ENCODE assay signal across 8 mouse cellular contexts in the genomic region with DNA sequence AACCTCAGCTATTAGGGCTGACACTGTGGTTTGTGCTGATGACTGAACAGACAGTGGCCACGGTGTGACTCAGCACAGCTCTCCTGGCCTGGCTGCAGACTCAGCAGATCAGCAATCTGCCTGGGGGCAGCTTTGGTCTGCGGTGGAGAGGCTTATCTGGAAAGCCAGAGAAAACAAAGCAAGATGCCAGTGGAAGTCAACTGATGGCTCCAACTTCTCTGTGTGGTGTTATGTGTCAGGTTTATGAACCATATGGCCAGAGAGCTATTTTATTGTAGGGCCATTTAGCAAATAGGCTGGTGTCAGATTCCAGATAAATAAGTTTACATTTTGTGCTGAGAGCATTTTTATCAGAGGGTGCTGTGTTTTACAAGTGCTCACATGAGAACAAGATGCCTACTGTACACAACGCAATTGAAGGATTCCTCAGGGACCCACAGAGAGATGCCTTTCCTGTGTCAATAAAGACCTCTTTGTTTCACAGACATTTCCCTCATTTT. TPM values are rescaled to one million over a fixed set of nuclear protein-coding genes. Genes with fewer than 3 reads are reported as not detected.
DNase-seq lines count a peak whose midpoint lies in the region; ATAC-seq lines count a peak whose summit lies in the region.

No protein-coding gene starts in this region.

- H3K36me3 ChIP-seq in kidney, embryonic 15.5 days = no peaks in the 10 kb centered on the region
- no peaks in the 10 kb centered on the region for H3K36me3 ChIP-seq in hindbrain, embryonic 10.5 days

- DNase-seq in kidney, adult 18-20 months = no peak
- DNase-seq in adrenal gland, postnatal 25 days = peak; percentile 52
- peak; percentile 54 for DNase-seq in hindbrain, embryonic 10.5 days (ENCODE audit: low spot score)
- DNase-seq in urinary bladder, adult 2 months (ENCODE audit: low spot score) = no peak
- DNase-seq in frontal cortex, postnatal 14 days (ENCODE audit: low spot score in 2 of 2) = no peak
- DNase-seq in B cell, adult 2 months = no peak

- no peak overlapping the region for H3K4me2 ChIP-seq in kidney, embryonic 15.5 days

- H3K9ac ChIP-seq in kidney, embryonic 15.5 days = no peak overlapping the region

- ATAC-seq in kidney, embryonic 15.5 days (replicated peaks; ENCODE audit: low FRiP score) = peak; percentile 71; the same call in 1 of the 2 replicates
- ATAC-seq in megakaryocyte, adult 5-6 weeks (ENCODE audit: poor library complexity, severe bottlenecking) = 0 out of 2 replicates have a peak, but pooled peaks have one; percentile 24

- no peaks in the 10 kb centered on the region for H3K27me3 ChIP-seq in kidney, embryonic 15.5 days
- H3K27me3 ChIP-seq in hindbrain, embryonic 10.5 days (ENCODE audit: insufficient read depth, poor library complexity, severe bottlenecking) = no peaks in the 10 kb centered on the region

- no peaks in the 10 kb centered on the region for H3K9me3 ChIP-seq in kidney, embryonic 15.5 days (replicated peaks)
- H3K9me3 ChIP-seq in hindbrain, embryonic 10.5 days = no peaks in the 10 kb centered on the region

- peaks cover 9% of the 10 kb centered on the region for H3K4me1 ChIP-seq in kidney, embryonic 15.5 days
- H3K4me1 ChIP-seq in hindbrain, embryonic 10.5 days (replicated peaks) = peaks cover 7% of the 10 kb centered on the region; the same call in 1 of the 2 replicates

- H3K4me3 ChIP-seq in kidney, embryonic 15.5 days (replicated peaks) = no peak overlapping the region
- no peak overlapping the region for H3K4me3 ChIP-seq in hindbrain, embryonic 10.5 days

- WGBS in kidney, embryonic 15.5 days = 11% methylated on average over 3 of the region's 3 CpGs
- WGBS in hindbrain, embryonic 10.5 days = 28% methylated on average over 3 of the region's 3 CpGs

- 0 out of 2 replicates have a peak overlapping the region, but pooled peaks have one; percentile 3 for H3K27ac ChIP-seq in kidney, embryonic 15.5 days
- H3K27ac ChIP-seq in hindbrain, embryonic 10.5 days = no peak overlapping the region

RNA-seq across cellular contexts. Expression of gene Gulp1, which starts 33.6 kb away (rescaled TPM):
- 24.4 and 24.6 TPM in 2 replicates for polyA plus RNA-seq in kidney, embryonic 15.5 days (2015; fragmentation: Nextera tagmentation; extraction: Ambion mirVana)
- 55.1 and 64.1 TPM in 2 replicates for total RNA-seq in adrenal gland, postnatal 25 days (2021)
- 15.8 and 21.2 TPM in 2 replicates for polyA plus RNA-seq in hindbrain, embryonic 10.5 days (2016; fragmentation: Nextera tagmentation; extraction: Ambion mirVana)
- not detected in 2 replicates for total RNA-seq in megakaryocyte, adult 5-6 weeks (2015)
- total RNA-seq in megakaryocyte, adult 5-6 weeks (2017) = not detected in 2 replicates
- 16.7 and 18.5 TPM in 2 replicates for polyA plus RNA-seq in urinary bladder, adult 2 months (2012; rRNA removed)

Comparison
In these comparisons a context has a peak if more than half of its experiments do, and no peak if none do; other contexts are left out.
1. DNase-seq: peak in adrenal gland, postnatal 25 days (single experiment) and hindbrain, embryonic 10.5 days (single experiment); none in kidney, adult 18-20 months (single experiment), urinary bladder, adult 2 months (single experiment), frontal cortex, postnatal 14 days (0 of 2) and B cell, adult 2 months (0 of 2).